Mouse (Mus musculus): ENCODE data around the gene Gm16429.
"Not testable (repeated sequence)": the region's sequence is repeated elsewhere in the genome, so short reads cannot be mapped to it uniquely, and the experiment has no call there.

Gm16429 gene

GRCm38 (mm10) chr5:93928952-93929351, at the start of gene Gm16429:
Gene Gm16429 (minus strand): TSS chr5:93929052.
- DNase-seq (ENCODE audit: low spot score in 2 of 2), result not testable (repeated sequence)

Measured in spleen, postnatal 4 days (tissue).